Mouse (Mus musculus) 3T3-L1 (cell line): ENCODE measurements around the gene Cux1.
A peak's percentile ranks its signal among the peaks of the same experiment; 100 is the strongest.
"Not testable (repeated sequence)": the region's sequence is repeated elsewhere in the genome, so short reads cannot be mapped to it uniquely, and the experiment has no call there.

Experiments
- DNase-seq: peaks from one replicate; pipeline ENCODE4 v3.0.0-alpha.2; 2015; ENCODE audit warnings: low read depth, low spot score

Cux1 gene

DNA sequence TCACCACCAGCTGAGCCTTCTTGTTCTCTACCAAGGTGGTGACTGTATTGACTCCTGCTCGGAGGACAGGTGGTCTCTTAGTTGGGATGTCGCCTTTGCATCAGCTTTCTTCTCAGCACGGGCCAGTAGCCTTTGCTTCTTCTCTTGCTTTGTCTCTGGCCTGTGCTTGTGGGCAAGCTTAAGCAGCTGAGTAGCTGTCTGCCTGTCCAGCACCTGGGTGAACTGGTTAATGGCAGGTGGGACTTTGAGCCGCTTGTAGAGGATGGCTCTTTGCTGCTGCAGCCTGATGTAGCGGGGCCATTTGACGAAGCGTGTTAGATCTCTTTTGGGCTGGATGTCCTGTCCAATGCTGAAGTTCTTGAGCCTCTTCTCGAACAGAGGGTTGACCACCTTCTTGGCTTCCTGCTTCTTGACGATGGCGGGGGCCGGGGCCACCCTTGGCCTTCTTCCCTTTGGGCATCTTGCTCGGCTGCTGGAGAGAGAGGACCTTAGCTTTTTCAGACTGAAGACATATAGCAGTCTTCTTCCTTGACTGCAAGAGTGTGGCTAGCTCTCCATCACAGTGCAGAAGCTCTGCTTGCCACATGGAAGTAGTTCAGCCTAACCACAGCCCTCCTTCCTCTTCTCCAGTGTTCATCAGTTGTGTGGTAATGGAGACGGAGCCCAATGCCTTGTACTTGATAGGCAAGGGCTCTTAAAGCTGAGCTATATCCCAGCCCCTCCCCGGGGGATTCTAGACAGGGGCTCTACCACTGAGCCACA, 355.8 kb downstream of the Cux1 start:
- DNase-seq = not testable (repeated sequence)

DNA sequence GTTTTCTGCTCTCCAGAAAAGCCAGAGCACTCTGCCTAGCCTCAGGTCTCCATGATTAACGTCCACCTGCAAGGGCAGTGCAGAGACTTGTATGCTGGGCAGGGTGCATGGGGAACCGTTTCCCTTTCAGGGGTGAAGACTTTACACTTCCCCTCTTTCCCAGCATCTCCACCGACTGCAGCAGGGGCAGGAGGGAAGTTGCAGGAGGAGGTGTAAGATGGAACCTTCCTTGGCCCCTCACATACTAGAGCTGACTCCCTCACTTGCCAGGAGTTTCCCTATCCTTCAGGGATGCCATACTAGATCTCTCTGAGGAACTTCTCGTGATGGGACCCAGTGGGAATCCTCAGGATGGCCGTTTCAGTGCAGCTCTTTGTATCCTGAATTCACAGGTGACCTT, 356.7 kb downstream of the Cux1 start:
- DNase-seq = no peak

DNA sequence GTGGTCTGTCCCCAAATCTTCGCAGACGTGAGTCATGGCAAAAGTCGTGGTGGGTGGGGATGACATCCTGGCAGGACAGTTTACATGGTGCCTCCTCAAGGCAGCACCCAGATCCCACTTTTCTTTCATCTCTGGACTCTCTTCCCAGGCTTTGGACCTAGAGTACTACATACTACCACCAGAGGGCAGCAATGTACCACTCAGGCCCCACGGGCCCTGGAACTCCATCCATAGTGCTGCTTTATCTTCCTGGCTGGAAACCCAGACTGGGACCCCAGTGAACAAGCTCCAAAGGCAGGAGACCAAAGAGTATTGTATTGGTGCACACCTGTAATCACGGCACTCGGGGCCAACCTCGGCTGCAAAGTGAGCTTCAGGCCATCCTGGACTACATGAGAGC, 365.5 kb downstream of the Cux1 start:
- DNase-seq = peak; percentile 88

DNA sequence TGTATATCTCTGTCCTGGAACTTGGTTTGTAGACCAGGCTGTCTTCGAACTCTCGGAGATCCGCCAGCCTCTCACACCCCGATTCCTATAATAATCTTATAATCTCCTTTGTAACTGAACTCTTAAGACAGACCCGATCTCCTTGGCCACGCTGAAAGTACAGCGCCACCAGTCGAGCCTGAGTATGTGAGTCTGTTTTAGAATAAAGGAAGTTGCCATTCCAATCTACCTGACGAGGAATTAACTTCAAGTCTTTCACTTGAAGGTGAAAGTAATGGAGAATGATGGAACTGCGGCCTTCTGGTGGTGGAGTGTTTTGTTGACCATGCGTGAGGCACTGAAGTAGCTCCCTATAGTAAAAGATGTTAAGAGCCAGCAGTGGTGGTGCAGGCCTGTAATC, 367.8 kb downstream of the Cux1 start:
- DNase-seq = peak; percentile 57

DNA sequence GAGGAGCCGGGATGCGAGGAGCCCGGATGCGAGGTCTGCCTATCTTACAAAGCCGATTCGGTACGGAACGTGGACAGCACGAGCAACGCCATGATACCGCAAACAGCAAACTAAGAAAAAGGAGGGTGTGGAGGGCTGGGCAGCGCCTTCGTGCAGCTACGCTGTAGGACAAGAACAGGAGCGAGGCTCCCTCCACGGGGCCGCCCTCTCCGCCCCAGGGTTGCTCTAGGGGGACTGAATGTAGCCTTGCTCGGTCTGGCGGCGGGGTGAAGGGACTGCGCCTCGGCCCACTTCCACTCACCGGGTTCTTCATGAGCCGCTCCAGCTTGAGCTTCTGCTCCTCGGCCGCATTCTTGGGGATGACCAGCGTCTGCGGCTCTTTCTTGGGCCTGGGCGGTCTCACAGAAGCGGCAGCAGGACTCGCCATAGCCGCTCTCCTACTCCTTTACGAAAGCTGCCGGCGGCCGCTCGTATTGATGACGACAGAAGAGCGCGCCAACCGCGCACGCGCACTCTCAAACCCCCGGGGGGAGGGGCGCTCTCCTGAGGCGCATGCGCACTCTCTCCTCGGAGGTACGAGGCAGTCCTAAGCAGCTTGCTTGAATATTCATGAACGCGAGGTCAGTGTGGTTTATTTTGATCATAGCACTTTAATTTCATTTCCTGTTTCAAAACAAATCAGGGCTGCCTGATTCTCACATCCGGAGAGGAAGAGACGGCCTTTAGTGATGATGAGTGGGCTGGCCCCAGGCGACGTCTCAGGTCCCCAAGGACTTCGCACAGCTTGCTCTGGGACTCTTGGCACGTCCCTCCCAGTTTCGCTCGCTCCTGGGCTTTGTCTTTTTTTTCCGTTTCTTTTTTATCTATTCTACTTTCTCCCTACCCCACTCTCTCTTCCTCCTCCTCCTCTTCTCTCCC, 368.6 kb downstream of the Cux1 start, which contains the start of gene Prkrip1:
Gene Prkrip1 (minus strand): TSS at position 490 of the 918 bp plus-strand sequence.
- DNase-seq = peak; percentile 95
